Mouse (Mus musculus) hindbrain, embryonic 16.5 days (tissue): ENCODE measurements around the gene Krt24. TPM values are rescaled to one million over a fixed set of nuclear protein-coding genes. Genes with fewer than 3 reads are reported as not detected.

Experiments
- ATAC-seq: fragments of 200-750 bp; cut with Nextera tagmentation; 2 replicates; pipeline ENCODE4 v1.8.0; 2017; ENCODE audit warnings: moderate TSS enrichment, moderate library complexity
- H3K27ac ChIP-seq: fragments of 300-500 bp; sonication (generic); 2 replicates; pipeline ENCODE4 v1.5.1; 2014; ENCODE audit warnings: low read depth, mild to moderate bottlenecking, control low read depth, low read length, moderate library complexity
- H3K27me3 ChIP-seq: fragments of 300-500 bp; sonication (generic); replicated peaks from 2 replicates; pipeline ENCODE4 v1.6.1; 2014; ENCODE audit warnings: low read length; ENCODE audit not compliant: control insufficient read depth, insufficient read depth
- H3K36me3 ChIP-seq: fragments of 300-500 bp; sonication (generic); 2 replicates; pipeline ENCODE4 v1.6.1; 2014; ENCODE audit warnings: mild to moderate bottlenecking, low read length, moderate library complexity, mixed read lengths; ENCODE audit not compliant: control insufficient read depth, insufficient read depth
- H3K4me1 ChIP-seq: fragments of 300-500 bp; sonication (generic); 2 replicates; pipeline ENCODE4 v1.6.1; 2014; ENCODE audit warnings: low read depth, low read length; ENCODE audit not compliant: control insufficient read depth, insufficient read depth
- H3K4me2 ChIP-seq: fragments of 300-500 bp; sonication (generic); 2 replicates; pipeline ENCODE4 v1.6.1; 2014; ENCODE audit warnings: mild to moderate bottlenecking, low read length, control low read depth, moderate library complexity
- H3K4me3 ChIP-seq: fragments of 300-500 bp; sonication (generic); 2 replicates; pipeline ENCODE4 v1.5.1; 2014; ENCODE audit warnings: mild to moderate bottlenecking, low read length, control low read depth, moderate library complexity
- H3K9ac ChIP-seq: fragments of 300-500 bp; sonication (generic); 2 replicates; pipeline ENCODE4 v1.6.1; 2014; ENCODE audit warnings: low read depth, mild to moderate bottlenecking, control low read depth, low read length, moderate library complexity
- H3K9me3 ChIP-seq: fragments of 300-500 bp; sonication (generic); 2 replicates; pipeline ENCODE4 v1.6.1; 2014; ENCODE audit warnings: mild to moderate bottlenecking, low read length, moderate library complexity; ENCODE audit not compliant: control insufficient read depth
- WGBS: fragments of 180-500 bp; shearing (Covaris S2); extraction: QIAGEN DNeasy Blood & Tissue Kit; methylation state at CpG from one replicate; pipeline ENCODE4 v1.1.7; 2014; 5-methylcytosine and 5-hydroxymethylcytosine counted together
- polyA plus RNA-seq: library from polyadenylated mRNA; unstranded; fragments of >200 nt; fragmentation: Nextera tagmentation; extraction: Ambion mirVana; gene quantifications from 2 replicates; pipeline ENCODE4 v1.2.1, GENCODE M21; 2015

Krt24 gene
- polyA plus RNA-seq, 1 experiment from 2014 or later, result 0.08 TPM

- Histone ChIP-seq H3K9ac (no peak overlapping the region), H3K27ac (no peak overlapping the region), H3K4me3 (no peak overlapping the region), H3K27me3 (0 out of 2 replicates have a peak, but pooled peaks cover 2% of the 10 kb centered on the region), H3K36me3 (no peaks in the 10 kb centered on the region), H3K4me1 (no peaks in the 10 kb centered on the region), H3K9me3 (no peaks in the 10 kb centered on the region), H3K4me2 (no peak overlapping the region)
- no peak for ATAC-seq
- 63% methylated on average over 5 of the region's 5 CpGs for WGBS
Measured at GRCm38 (mm10) chr11:99295039-99295438, 10.0 kb upstream of the Krt24 start.

GRCm38 (mm10) chr11:99292846-99293245, 7.8 kb upstream of the Krt24 start:
- Histone ChIP-seq H3K27me3 (0 out of 2 replicates have a peak, but pooled peaks cover 2% of the 10 kb centered on the region), H3K4me2 (no peak overlapping the region), H3K36me3 (no peaks in the 10 kb centered on the region), H3K4me1 (no peaks in the 10 kb centered on the region), H3K9ac (no peak overlapping the region), H3K4me3 (no peak overlapping the region), H3K9me3 (no peaks in the 10 kb centered on the region), H3K27ac (no peak overlapping the region)
- WGBS, result 68% methylated on average over 5 of the region's 5 CpGs
- ATAC-seq, result no peak

- Histone ChIP-seq H3K9me3 (no peaks in the 10 kb centered on the region), H3K4me3 (no peak overlapping the region), H3K4me2 (no peak overlapping the region), H3K27me3 (no peaks in the 10 kb centered on the region), H3K36me3 (no peaks in the 10 kb centered on the region), H3K27ac (no peak overlapping the region), H3K4me1 (no peaks in the 10 kb centered on the region; the same call in 1 of the 2 replicates), H3K9ac (no peak overlapping the region)
- 52% methylated on average over 5 of the region's 5 CpGs for WGBS
- ATAC-seq, result no peak; the same call in 1 of the 2 replicates
Measured at GRCm38 (mm10) chr11:99284011-99284410, 1.1 kb downstream of the Krt24 start.

GRCm38 (mm10) chr11:99283334-99283733, 1.7 kb downstream of the Krt24 start:
- Histone ChIP-seq H3K27ac (no peak overlapping the region), H3K27me3 (no peaks in the 10 kb centered on the region), H3K9me3 (no peaks in the 10 kb centered on the region), H3K4me2 (no peak overlapping the region), H3K9ac (no peak overlapping the region), H3K36me3 (no peaks in the 10 kb centered on the region), H3K4me3 (no peak overlapping the region), H3K4me1 (no peaks in the 10 kb centered on the region; the same call in 1 of the 2 replicates)
- WGBS, result 60% methylated on average over 4 of the region's 4 CpGs
- no peak for ATAC-seq

- Histone ChIP-seq H3K4me2 (no peak overlapping the region), H3K4me1 (no peaks in the 10 kb centered on the region; the same call in 1 of the 2 replicates), H3K27ac (no peak overlapping the region), H3K9me3 (no peaks in the 10 kb centered on the region), H3K27me3 (no peaks in the 10 kb centered on the region), H3K9ac (no peak overlapping the region), H3K4me3 (no peak overlapping the region), H3K36me3 (no peaks in the 10 kb centered on the region)
- 75% methylated on average over 9 of the region's 9 CpGs for WGBS
- no peak for ATAC-seq
Measured at GRCm38 (mm10) chr11:99281116-99281515, 3.9 kb downstream of the Krt24 start.

GRCm38 (mm10) chr11:99279986-99280385, 5.1 kb downstream of the Krt24 start:
- H3K9ac ChIP-seq, result no peak overlapping the region
- no peak overlapping the region for H3K27ac ChIP-seq
- H3K27me3 ChIP-seq, result no peaks in the 10 kb centered on the region
- H3K4me3 ChIP-seq, result no peak overlapping the region
- no peaks in the 10 kb centered on the region for H3K36me3 ChIP-seq
- H3K9me3 ChIP-seq, result no peaks in the 10 kb centered on the region
- no peaks in the 10 kb centered on the region; the same call in 1 of the 2 replicates for H3K4me1 ChIP-seq
- no peak overlapping the region for H3K4me2 ChIP-seq
- no peak for ATAC-seq
- 65% methylated on average over 5 of the region's 5 CpGs for WGBS

- no peaks in the 10 kb centered on the region for H3K9me3 ChIP-seq
Measured at GRCm38 (mm10) chr11:99276786-99277185, 8.3 kb downstream of the Krt24 start.

GRCm38 (mm10) chr11:99275624-99276023, 9.4 kb downstream of the Krt24 start:
- no peaks in the 10 kb centered on the region for H3K9me3 ChIP-seq
- H3K27me3 ChIP-seq, result no peaks in the 10 kb centered on the region
- no peak overlapping the region for H3K27ac ChIP-seq
- H3K36me3 ChIP-seq, result no peaks in the 10 kb centered on the region
- H3K4me3 ChIP-seq, result no peak overlapping the region
- no peak overlapping the region for H3K9ac ChIP-seq
- no peak overlapping the region for H3K4me2 ChIP-seq
- H3K4me1 ChIP-seq, result no peaks in the 10 kb centered on the region
- WGBS, result 83% methylated on average over 6 of the region's 6 CpGs
- ATAC-seq, result no peak

More at GRCm38 (mm10) chr11:99276786-99277185, 8.3 kb downstream of the Krt24 start:
- Histone ChIP-seq H3K9ac (no peak overlapping the region), H3K36me3 (no peaks in the 10 kb centered on the region), H3K4me1 (no peaks in the 10 kb centered on the region), H3K4me2 (no peak overlapping the region), H3K27me3 (no peaks in the 10 kb centered on the region), H3K27ac (no peak overlapping the region), H3K4me3 (no peak overlapping the region)
- 72% methylated on average over 7 of the region's 7 CpGs for WGBS
- ATAC-seq, result no peak

GRCm38 (mm10) chr11:99272721-99273120, 12.3 kb downstream of the Krt24 start:
- H3K27ac ChIP-seq, result no peak overlapping the region
- H3K36me3 ChIP-seq, result no peaks in the 10 kb centered on the region
- no peak overlapping the region for H3K9ac ChIP-seq
- no peak overlapping the region for H3K4me3 ChIP-seq
- H3K4me1 ChIP-seq, result no peaks in the 10 kb centered on the region
- 78% methylated on average over 4 of the region's 4 CpGs for WGBS
- H3K27me3 ChIP-seq, result no peaks in the 10 kb centered on the region
- no peaks in the 10 kb centered on the region for H3K9me3 ChIP-seq
- H3K4me2 ChIP-seq, result no peak overlapping the region
- ATAC-seq, result no peak

GRCm38 (mm10) chr11:99269192-99269591, 15.9 kb downstream of the Krt24 start:
- Histone ChIP-seq H3K4me2 (no peak overlapping the region), H3K9me3 (no peaks in the 10 kb centered on the region), H3K27ac (no peak overlapping the region), H3K4me3 (no peak overlapping the region), H3K36me3 (no peaks in the 10 kb centered on the region), H3K9ac (no peak overlapping the region), H3K27me3 (no peaks in the 10 kb centered on the region), H3K4me1 (no peaks in the 10 kb centered on the region)
- 82% methylated on average over 7 of the region's 7 CpGs for WGBS
- no peak for ATAC-seq
